Mouse (Mus musculus): ENCODE measurements around the gene Nmt1. TPM values are rescaled to one million over a fixed set of nuclear protein-coding genes. Genes with fewer than 3 reads are reported as not detected.

The Nmt1 gene
- total RNA-seq, 1 experiment from 2014 or later: 37.7 TPM

Other genes with a start within 250 kb of the Nmt1 start
- gene Gjc1, start 208.5 kb upstream of the Nmt1 start, total RNA-seq (2017): not detected in 2 replicates
- gene Higd1b, start 192.3 kb upstream of the Nmt1 start, total RNA-seq (2017): not detected in 2 replicates
- gene Eftud2, start 147.2 kb upstream of the Nmt1 start, total RNA-seq (2017): 143 and 191 TPM in 2 replicates
- gene Ccdc103, start 147.0 kb upstream of the Nmt1 start, total RNA-seq (2017): not detected in 2 replicates
- gene Fam187a, start 143.0 kb upstream of the Nmt1 start, total RNA-seq (2017): not detected in 2 replicates
- 0.37 TPM in 1 of 2 replicates, not detected in the other for gene Gfap, start 127.3 kb upstream of the Nmt1 start, total RNA-seq (2017)
- gene Kif18b, start 103.1 kb upstream of the Nmt1 start, total RNA-seq (2017): 16.2 and 17.3 TPM in 2 replicates
- gene C1ql1, start 81.5 kb upstream of the Nmt1 start, total RNA-seq (2017): not detected in 2 replicates
- gene Dcakd, start 143 bp downstream of the Nmt1 start, total RNA-seq (2017): 13.2 and 18.7 TPM in 2 replicates
- 0.27 and 3.6 TPM in 2 replicates for gene Plcd3, start 73.5 kb downstream of the Nmt1 start, total RNA-seq (2017)
- gene Acbd4, start 73.5 kb downstream of the Nmt1 start, total RNA-seq (2017): 9.2 and 9.3 TPM in 2 replicates
- gene Hexim1, start 88.0 kb downstream of the Nmt1 start, total RNA-seq (2017): 26.6 and 28.0 TPM in 2 replicates
- 2.1 and 2.6 TPM in 2 replicates for gene Hexim2, start 104.2 kb downstream of the Nmt1 start, total RNA-seq (2017)
- gene Fmnl1, start 142.9 kb downstream of the Nmt1 start, total RNA-seq (2017): 28.4 and 81.9 TPM in 2 replicates
- not detected in 2 replicates for gene 1700023F06Rik, start 180.4 kb downstream of the Nmt1 start, total RNA-seq (2017)
- 0.96 TPM in 1 of 2 replicates, not detected in the other for gene Spata32, start 190.2 kb downstream of the Nmt1 start, total RNA-seq (2017)
- gene Map3k14, start 239.3 kb downstream of the Nmt1 start, total RNA-seq (2017): 3.7 and 18.4 TPM in 2 replicates

All from common myeloid progenitor, adult 5-6 weeks (primary cell).